Mouse (Mus musculus): ENCODE results near the gene Lhfp. TPM values are rescaled to one million over a fixed set of nuclear protein-coding genes. Genes with fewer than 3 reads are reported as not detected.
"Not testable (repeated sequence)": the region's sequence is repeated elsewhere in the genome, so short reads cannot be mapped to it uniquely, and the experiment has no call there.

Lhfp gene
- total RNA-seq, 2 experiments from 2014 or later, result 53.2 to 55.7 TPM

DNA sequence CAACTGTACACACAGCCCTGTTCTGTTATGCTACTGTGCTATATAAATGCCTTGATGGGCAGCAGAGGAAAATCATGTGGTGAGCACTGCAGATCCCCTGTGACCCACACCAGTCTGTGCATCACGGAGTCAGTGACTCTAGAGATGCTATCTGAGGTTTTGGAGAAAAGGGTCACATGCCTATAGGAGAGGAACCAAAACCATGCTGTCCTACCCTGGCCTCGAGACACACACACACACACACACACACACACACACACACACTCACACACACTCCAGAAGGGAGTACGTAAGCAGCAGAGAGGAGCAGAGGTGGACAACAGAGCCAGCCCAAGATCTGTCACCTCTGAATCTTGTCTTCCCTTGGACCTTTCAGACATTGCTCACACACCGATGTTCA lies 195.1 kb downstream of the Lhfp start:
- DNase-seq (ENCODE audit: low spot score), result no peak
- intact Hi-C loops (cut with DNase I), result no loop called here

- intact Hi-C loops (cut with DNase I), result no loop called here
- DNase-seq (ENCODE audit: low spot score), result no peak
Measured at GRCm38 (mm10) chr3:53240150-53240549, 198.8 kb downstream of the Lhfp start.

DNA sequence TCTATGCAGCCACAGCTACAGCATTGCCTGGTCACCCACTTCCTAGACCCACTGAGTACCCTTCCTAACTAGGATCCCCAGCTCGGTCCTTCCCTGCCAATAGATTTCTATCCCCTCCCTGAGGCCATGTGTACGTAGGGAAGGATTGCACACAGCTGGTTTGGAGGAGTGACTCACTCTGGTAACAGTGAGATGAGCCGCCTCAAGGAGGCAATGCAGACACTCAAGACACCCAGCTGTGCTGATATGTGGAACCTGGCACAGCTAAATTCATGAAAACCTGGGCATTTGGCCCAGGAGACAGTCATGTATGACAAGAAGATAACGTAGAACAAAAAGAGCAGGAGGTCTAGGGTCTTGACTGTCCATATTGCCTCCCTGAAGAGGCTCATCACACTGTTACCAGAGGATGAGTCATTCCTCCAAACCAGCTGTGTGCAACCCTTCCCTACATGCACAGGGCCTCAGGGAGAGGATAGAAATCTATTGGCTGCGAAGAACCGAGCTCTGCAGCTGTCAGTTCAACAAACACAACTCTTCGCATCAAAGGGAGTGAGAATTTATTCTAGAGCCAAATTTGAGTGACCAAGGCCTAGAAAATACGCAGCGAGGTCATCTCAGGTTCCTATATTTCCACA lies 204.4 kb downstream of the Lhfp start:
- intact Hi-C loops (cut with DNase I), result loop anchor here (5.0 kb wide), 1 partner anchor 203 kb away; the partner anchor contains the start of gene Lhfp
- peak; percentile 19 for DNase-seq (ENCODE audit: low spot score)

DNA sequence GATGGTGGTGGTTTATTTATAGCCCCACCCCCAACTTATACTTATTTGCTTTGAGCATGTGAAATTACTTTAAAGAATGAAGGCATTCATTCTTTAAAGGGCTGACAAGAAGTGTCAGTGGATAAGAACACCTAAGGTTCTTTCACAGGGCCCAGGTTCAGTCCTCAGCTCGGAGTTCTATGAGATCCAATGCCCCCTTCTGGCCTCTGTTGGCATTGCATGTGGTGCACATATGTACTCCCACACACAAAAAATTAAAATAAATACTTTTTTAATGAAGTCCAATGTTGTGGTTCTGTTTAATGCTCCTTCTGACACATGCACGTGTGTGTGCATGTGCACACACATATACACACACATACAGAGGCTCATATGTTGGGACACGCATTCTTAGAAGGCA lies 205.8 kb downstream of the Lhfp start:
- no peak for DNase-seq (ENCODE audit: low spot score)
- intact Hi-C loops (cut with DNase I), result loop anchor here (5.0 kb wide), 1 partner anchor 205 kb away; the partner anchor contains the start of gene Lhfp

DNA sequence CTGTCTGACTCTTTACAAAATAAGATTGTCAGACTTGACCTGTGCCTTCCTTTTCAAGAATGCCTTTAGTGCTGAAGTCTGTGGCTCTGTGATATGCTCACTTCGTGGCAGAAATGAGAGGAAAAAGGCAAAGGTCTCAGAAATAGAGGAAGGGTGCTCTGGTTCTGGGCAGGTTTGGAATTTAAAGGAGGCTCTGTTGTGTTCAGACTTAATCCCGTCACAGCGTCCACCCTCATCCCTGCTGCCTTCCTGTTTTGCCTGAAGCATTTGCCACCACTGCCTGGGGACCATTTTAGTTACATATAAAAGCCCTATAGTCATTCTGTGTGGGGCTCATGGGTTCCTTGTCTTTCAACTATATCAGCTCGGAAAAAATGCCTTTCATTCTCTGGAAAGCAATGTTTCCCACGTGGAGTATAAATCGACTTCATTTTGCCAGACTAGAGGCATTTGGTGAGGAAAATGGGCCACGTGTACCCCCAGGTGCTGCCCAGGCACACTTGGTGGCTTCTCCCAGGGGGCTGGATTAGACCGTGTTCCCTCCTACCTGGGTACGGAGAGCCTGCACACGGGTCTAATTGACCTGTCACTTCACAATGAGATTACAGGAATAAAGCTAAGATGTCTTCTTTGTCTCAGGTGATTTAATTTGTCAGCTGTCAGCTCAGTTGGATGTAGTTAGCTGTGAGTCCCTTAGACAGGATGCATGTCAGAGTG lies 207.0 kb downstream of the Lhfp start:
- intact Hi-C loops (cut with DNase I), result loop anchor here (5.0 kb wide), 1 partner anchor 206 kb away; the partner anchor contains the start of gene Lhfp
- no peak for DNase-seq (ENCODE audit: low spot score)

DNA sequence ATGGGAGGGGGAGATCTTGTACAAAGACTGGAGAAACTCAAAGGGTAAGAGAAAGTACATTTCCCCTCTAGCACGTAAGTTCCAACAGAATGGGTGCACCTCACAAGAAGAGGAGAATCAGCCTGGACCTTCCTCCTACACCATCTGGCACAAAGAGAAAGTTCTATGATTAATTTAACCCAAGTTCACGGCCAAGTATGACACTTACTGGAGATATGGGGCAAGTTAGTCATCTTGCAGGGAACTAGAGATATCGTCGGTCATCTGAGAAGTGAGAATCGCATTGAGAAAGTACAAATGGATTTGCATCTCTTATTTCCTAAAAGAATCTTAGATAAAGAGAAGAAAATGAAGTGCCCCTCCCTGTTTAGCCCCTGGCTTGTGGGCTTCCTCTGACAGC lies 211.2 kb downstream of the Lhfp start:
- intact Hi-C loops (cut with DNase I), result no loop called here
- DNase-seq (ENCODE audit: low spot score), result no peak

DNA sequence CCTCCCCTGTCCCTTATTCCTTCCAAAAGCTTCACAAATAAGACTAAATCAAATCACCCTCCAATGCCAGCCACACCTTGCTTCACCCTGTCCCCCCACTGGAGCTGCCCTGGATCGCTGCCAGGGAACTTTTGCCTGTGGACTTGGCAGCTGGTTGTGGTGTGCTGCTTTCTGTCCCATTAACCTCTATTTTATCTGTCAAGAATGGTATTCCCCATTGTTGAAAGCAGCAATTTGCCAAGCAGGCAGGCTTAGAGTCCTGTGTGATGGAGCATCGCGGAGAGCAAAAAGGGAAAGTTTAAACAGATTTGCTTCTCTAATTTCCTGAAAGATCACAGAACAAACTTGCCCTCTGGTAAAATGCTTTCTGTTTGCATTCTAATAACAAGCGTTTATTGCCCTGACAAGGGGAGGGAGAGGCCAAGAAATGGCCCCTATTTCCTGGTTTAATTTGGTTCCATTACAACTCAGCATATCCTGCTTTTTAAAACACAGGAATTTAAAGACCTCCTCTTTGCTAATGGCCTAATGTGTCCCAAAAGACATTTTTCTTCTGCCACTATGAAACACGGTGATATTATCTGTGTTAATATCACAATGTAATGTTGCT lies 212.0 kb downstream of the Lhfp start:
- peak; percentile 14 for DNase-seq (ENCODE audit: low spot score)
- intact Hi-C loops (cut with DNase I), result no loop called here

- no peak for DNase-seq (ENCODE audit: low spot score)
- intact Hi-C loops (cut with DNase I), result no loop called here
Measured at GRCm38 (mm10) chr3:53258657-53259158, 217.4 kb downstream of the Lhfp start.

GRCm38 (mm10) chr3:53266116-53266515 lies 224.8 kb downstream of the Lhfp start:
- DNase-seq (ENCODE audit: low spot score), result no peak
- intact Hi-C loops (cut with DNase I), result no loop called here

DNA sequence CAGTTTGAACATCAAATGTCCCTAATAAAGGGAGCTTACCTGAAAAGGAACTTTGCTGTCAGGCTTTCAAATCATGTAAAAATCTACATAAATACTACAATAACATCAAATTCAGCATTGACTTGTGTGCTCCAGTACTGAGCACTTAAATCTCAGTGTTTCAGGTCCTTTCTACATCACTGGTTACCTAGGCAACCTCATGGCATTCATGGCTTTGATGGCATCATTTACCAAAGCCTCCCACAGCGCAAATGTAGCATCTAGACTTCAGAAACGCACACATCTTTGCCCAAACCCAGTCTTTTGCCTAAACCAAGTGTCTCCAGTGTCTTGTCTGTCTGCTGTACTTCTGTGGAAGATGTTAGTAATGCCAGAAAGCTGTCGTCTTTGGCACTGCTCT lies 225.7 kb downstream of the Lhfp start:
- intact Hi-C loops (cut with DNase I), result no loop called here
- DNase-seq (ENCODE audit: low spot score), result no peak

GRCm38 (mm10) chr3:53273220-53273619 lies 231.9 kb downstream of the Lhfp start:
- intact Hi-C loops (cut with DNase I), result loop anchor here (10.0 kb wide), 1 partner anchor 172 kb away; no protein-coding TSS in a partner anchor
- DNase-seq (ENCODE audit: low spot score), result no peak

DNA sequence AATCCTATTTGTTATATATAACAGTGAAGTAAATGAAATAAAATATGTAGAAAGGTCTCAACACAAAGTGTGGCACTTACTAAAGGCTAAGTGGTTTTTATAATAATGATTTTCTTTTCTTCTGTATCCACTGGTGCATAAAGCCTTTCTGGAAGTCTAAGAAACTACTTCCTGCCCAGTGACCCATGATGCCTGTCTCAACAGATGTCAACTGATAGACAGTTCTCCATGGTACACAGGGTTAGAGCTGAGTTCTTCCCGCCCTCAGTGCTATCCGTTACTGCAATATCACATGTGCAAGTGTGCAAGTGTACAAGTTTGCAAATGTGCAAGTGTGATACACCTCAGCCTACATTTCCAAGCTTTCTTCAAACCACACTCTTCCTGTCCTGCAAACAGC lies 236.7 kb downstream of the Lhfp start:
- DNase-seq (ENCODE audit: low spot score), result no peak

DNA sequence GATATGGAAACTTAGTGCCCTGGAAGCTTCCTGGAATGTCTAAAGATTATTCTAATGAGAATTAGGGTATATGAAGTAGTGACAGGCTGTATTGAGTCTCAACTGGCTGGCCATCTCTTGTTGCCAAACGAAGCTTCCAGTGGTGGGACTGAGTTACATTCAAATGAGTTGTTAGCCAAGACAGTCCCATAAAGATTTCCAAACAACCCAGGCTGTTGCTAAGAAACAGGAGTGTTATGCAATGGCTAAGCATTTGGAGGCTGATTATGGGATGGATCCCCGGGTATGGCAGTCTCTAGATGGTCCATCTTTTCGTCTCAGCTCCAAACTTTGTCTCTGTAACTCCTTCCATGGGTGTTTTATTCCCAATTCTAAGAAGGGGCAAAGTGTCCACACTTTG lies 240.7 kb downstream of the Lhfp start:
- DNase-seq (ENCODE audit: low spot score), result not testable (repeated sequence)

More for the DNA sequence above, 236.7 kb downstream of the Lhfp start:
- intact Hi-C loops (cut with DNase I), result loop anchor here (10.0 kb wide), 1 partner anchor 167 kb away; no protein-coding TSS in a partner anchor

DNA sequence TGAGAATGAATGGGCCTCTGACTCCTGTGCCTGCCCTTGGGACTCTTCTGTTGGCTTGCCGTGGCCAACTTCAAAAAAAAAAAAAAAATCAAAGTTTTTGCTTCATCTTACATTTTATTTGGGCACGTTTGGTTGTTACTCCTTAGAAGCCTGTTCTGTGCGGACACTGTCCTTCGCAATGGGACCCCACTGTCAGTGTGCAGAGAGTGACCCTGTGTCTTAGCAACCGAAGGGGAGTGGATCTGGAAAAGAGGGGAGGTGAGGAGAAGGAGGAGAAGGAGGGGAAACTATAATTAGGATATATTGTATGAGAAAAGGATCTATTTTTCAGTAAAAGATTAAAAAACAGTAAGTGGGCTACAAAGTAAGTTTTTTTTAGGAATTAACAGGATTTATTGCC lies 242.7 kb downstream of the Lhfp start:
- DNase-seq (ENCODE audit: low spot score), result no peak
- intact Hi-C loops (cut with DNase I), result no loop called here

More for the DNA sequence above, 240.7 kb downstream of the Lhfp start:
- intact Hi-C loops (cut with DNase I), result not testable (repeated sequence)

GRCm38 (mm10) chr3:53284471-53285177 lies 243.3 kb downstream of the Lhfp start:
- intact Hi-C loops (cut with DNase I), result no loop called here

DNA sequence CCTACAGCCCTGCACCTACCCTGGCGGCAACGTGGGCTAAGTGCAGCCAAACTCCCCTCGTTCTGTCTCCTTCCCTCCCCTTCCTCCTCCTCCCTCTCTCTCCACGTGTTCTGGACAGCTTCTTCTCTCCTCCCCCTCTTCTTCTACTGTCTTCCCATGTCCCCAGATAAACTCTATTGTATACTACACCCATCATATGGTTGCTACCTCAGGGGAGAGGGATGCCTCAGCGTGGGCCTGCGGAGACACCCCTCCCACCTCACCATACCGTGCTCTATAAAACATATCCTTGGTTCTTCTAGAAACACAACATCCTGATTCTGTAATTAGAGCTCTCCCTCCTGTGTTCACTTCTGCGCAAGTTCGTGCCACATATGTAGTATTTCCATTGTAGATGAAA lies 247.3 kb downstream of the Lhfp start:
- DNase-seq (ENCODE audit: low spot score), result no peak
- intact Hi-C loops (cut with DNase I), result no loop called here

More at GRCm38 (mm10) chr3:53284471-53285177, 243.3 kb downstream of the Lhfp start:
- no peak for DNase-seq (ENCODE audit: low spot score)

GRCm38 (mm10) chr3:53289589-53290219 lies 248.4 kb downstream of the Lhfp start:
- intact Hi-C loops (cut with DNase I), result no loop called here
- no peak for DNase-seq (ENCODE audit: low spot score)

DNA sequence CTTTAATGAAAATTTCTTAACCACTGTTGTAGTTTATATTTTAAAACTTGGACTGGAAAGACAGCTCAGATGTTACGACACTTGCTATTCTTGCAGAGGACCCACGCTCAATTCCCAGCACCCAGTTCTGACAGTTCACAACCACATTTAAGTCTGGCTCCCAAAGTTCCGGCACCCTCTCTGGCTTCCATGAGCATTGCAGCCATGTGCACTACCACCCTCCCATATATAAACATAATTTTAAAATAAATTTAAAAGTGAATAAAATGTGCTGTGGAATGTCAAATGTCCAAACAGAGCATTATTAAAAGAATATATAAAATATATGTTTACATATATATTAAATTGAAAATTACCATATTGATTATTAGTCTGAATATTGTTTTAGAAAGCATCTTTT lies 249.9 kb downstream of the Lhfp start:
- DNase-seq (ENCODE audit: low spot score), result no peak
- intact Hi-C loops (cut with DNase I), result no loop called here

- no peak for DNase-seq (ENCODE audit: low spot score)
- intact Hi-C loops (cut with DNase I), result no loop called here
Measured at GRCm38 (mm10) chr3:53291945-53292344, 250.6 kb downstream of the Lhfp start.

- intact Hi-C loops (cut with DNase I), result no loop called here
- no peak for DNase-seq (ENCODE audit: low spot score)
Measured at GRCm38 (mm10) chr3:53292474-53292873, 251.1 kb downstream of the Lhfp start.
